Mouse (Mus musculus) brain, adult 2 months (tissue): ENCODE data around the gene Pcp4l1.
"Not testable (repeated sequence)": the region's sequence is repeated elsewhere in the genome, so short reads cannot be mapped to it uniquely, and the experiment has no call there.

Source experiments
- DNase-seq: peaks from one replicate; pipeline ENCODE4 v3.0.0; 2011; ENCODE audit warnings: low read depth, low spot score

The Pcp4l1 gene

DNA sequence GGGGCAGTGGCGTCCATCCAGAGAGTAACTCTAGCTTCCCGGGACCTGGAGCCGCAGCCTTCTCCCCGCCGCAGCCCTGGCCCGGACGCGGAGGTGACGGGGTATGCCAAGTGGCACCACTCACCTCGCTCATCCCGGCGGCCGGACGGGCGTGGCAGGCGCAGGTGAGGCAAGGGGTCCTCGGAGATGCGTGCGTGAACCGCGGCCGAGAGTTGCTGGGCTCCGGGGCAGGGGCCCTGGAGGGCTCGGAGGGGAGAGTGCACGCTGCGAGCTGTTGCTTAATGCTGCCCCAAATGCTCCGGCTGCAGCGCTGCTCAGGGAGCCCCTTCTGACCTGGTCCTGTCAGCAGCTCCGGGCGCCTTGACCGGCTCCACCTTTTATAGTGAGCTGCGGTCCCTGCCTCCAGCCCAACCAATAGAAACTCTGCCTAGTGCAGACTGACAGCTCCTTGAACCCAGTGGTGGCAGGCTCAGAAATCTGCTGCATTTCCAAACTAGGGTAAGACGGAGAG is at the start of gene Pcp4l1:
Gene Pcp4l1 (minus strand): TSS at position 382 of the 511 bp plus-strand sequence.
- DNase-seq: peak; percentile 91

DNA sequence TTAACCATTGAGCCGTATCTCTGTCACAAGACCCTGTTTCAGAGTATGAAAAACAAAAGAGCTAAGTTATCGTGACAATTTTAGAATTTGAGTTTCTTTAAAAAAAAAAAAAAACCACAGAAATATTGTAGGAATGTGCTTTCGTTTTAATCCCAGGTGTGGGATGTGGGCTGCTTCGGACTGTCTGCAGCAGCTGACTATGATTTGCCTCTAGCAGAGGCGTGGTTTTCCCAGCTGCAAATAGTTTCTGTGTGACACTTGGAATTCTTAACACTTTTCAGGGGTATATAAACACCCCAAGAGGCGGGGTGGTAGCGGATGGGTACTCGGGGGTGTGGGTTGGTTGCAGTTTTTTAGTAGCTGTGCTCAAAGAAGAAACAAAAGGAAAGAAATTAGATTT is 49.3 kb upstream of the Pcp4l1 start:
- DNase-seq: no peak

DNA sequence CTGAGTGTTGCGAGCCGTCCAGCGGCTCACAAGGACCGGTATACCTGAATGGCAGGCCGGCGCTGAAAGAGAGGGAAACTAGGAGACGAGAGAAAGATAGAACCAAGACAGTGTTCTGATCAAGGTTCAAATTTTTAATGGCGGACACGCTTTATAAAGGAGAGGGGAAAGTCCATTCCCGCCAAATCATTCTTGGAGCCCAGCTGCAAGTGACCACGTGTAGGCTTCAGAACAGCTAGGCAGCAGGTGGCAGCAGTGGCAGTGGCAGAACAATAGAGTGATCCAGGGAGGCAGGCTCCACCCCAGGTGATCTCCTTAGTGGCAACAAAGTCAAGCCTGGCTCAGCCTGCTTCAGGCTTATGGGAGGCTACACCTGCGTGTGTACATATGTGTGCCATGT is 45.9 kb upstream of the Pcp4l1 start:
- not testable (repeated sequence) for DNase-seq

DNA sequence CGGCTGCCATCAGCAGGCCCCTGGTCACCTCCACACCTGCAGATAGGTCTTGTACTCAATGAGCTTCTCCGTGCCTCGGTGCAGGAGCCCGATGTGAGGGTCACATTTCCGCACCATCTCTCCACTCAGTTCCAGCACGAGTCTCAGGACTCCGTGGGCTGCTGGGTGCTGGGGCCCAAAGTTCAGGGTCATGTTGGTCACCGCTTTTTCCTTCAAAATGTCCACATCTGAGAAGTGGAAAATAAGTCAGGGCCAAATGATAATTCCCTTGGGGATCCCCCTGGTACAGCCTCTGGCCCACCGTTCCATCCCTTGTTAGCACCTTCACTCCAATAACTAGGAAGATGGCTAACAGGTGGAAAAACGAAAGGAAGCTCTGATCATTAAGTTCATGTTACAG is 44.8 kb upstream of the Pcp4l1 start:
- no peak for DNase-seq

DNA sequence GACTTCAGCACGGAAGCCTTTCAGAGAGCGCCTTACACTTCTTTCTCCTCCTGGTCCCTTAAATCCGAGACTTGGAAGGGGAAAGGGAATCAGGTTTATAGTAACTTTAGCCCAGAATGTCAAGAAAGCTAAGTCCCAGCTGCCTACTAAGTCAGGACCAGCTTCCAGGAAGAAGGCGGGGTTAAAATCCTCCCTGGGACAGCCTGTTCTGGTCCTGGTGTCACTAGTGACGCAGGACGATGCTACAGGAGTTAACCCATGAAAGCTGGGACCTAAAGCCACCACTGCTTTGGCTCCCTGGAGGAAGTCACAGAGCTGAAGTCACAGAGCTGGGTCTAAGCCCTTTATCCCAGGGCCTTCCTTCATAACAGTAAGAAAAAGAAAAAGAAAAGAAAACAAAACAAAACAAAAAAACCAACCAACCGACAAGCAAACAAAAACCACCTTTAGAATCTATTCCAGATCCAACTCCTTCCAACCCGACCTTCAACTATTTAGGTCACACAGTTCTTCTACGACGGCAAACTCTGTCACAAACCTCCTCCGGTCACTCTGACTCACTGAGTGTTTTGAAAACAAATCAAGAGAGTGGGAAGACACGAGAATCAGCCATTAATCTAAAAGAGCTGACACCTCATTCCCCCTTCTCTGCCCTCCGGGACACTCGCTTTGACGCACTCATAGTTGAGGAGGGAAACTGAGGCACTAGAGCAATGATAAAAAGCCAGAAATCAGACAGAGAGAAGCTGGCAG is 44.1 kb upstream of the Pcp4l1 start:
- DNase-seq: no peak

DNA sequence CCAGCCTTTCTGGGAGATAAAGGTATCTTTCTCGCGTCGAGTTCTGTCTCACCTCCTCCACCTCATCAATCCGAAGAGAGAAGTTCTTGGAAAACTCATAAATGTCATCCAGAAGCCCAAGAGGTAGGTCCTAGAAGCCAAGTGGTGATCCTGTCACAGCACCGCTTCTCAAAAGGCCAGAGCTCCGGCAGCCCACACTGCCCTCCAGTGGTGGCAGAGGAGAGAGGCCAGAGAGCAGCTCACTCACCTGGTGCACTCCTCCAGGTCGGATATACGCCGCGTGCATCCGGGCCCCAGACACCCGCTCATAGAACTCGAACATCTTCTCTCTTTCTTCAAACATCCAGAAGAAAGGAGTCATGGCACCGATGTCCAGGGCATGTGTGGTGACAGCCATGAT is 42.4 kb upstream of the Pcp4l1 start:
- DNase-seq: peak; percentile 62

DNA sequence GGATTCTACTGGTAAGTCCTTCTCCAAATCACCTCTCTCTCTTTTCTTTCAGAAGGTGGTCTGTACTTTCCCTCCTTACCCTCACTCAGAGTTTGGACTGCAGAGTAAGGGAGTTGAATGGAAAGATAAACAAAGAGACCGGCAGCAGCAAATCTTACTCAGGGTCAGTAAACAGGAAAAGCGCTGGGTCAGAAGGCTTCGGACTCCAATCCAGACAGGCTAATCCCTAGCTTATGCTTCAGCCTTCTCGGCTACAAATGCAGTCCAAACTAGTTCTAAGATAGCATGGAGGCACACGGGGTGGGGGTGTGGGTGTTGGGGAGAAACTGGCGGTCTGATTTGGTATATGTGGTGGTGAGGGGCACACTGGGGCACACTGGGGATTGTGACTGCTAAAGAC is 41.4 kb upstream of the Pcp4l1 start:
- no peak for DNase-seq

DNA sequence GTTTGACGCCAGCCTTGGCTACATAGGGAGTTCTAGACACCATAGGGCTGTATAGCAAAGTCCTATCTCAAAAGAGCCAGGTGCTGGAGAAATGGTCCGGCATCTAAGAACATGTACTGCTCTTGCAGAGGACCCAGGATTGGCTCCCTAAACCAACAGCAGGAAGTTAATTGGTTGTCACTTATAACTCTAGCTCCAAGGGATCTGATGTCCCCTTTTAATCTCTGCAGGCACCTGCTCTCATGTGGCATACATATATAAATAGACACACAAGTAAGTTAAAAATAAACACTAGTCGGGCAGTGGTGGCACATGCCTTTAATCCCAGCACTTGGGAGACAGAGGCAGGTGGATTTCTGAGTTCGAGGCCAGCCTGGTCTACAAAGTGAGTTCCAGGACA is 39.7 kb upstream of the Pcp4l1 start:
- no peak for DNase-seq

DNA sequence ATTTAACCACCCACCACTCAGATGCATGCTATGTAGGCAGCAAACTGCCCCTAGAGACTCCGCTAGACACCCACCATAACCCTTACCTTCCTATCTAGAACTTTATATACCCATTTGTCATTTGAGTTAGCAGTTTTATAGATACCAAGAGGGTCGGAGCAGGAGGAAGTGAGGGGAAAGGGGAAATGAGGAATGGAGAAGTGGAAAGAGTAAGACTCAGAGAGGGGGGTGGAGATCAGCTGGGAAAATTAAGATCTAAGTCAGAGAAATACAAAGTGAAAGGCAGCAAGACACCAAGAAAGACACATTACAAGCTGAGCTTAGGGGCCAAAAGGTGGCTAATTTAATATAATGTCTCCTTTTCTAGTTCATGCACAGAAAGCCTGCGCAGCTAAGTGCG is 38.5 kb upstream of the Pcp4l1 start:
- no peak for DNase-seq

DNA sequence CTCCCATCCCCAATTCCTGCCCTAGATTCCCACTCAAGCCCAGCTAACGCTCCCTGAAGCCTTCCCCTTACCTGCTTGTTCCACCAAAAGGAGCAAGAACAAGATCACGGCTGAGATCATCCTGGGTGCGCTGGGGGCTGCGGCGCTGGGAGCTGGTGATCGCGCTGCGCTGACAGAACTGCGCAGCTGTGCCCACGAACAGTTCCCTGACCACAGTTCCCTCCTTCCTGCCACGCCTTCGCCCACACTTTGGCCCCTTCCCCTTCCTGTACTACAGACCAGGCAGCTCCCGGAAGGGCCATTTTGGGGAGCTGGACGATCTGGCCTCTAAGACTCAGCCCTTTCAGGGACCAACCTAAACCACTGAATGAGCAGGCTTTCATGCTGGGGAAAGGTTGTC is 38.1 kb upstream of the Pcp4l1 start, which contains the start of gene Fcer1g:
Gene Fcer1g (minus strand): TSS at position 240 of the 400 bp plus-strand sequence.
- no peak for DNase-seq

DNA sequence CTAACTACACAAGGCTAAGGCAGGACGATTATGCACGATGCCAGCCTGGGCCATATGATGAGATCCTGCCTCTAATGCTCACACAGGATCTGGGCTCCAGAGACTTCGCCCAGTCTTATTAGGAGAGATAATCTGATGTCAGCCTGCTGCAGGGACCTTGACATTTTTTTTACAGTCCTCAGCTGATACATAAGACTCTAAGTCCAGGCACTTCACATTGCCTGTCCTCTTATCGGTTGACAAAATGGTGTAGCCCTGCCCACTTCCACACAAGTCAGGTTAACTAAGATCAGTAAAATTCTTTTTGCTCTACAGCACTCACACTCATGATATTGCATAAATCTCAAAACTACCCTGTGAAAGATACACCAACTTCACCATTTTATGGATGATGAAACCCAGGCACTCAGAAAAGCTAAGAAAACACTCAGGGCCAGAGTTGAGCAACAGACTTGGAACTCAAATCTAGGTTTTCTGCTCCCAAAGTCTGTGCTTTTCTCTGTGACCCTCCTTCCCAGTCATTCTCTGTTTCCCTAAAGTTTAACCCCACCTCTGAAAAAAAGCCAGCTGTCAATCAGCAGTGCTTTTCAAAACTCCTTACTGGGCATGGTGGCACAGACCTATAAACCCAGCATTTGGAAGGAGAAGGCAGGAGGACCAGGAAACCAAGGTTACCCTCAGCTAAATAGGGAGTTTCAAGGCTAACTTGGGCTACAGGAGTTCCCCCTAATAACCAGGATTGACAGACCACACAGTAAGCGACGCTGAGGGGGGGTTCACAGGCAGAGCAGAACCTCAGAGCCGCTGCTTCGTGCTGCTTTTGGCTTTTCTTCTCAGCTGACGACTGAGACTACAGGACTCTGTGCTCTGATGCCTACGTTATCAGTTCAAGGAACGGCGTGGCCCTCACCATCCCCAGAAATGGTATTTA is 37.0 kb upstream of the Pcp4l1 start:
- no peak for DNase-seq

DNA sequence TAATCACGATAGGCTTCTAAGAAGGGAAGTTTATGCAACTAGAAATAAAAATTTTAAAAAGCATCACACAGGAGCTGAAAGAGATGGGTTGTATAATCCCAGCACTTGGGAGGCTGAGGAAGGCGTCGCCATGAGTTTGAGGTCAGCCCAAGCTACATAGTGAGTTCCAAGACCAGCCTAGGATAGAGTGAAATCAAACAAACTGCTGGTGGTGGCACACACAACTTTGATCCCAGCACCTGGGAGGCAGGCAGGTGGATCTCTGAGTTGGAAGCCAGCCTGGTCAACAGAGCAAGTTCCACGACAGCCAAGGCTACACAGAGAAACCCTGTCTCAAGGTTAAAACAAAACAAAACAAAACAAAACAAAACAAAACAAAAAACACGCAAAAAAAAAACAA is 36.3 kb upstream of the Pcp4l1 start:
- DNase-seq: no peak

DNA sequence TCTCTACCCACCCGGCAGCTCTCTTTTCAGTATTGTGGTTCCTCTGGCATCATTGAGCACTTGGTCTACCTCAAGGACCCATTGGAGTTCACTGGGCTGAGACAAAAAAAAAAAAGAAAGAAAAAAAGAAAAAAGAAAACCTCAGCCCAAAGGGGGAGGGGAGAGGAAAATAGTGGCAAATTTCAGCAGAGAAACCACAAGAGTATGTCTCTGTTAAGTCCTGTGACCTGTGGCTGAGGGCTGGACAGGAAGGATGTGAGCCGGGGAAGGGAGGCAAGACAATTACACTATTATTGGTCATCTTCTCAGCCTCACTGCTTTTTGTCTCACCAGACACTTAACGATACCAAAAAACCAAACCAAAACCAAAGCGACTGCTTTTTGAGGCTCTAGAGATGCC is 35.8 kb upstream of the Pcp4l1 start:
- DNase-seq: no peak

DNA sequence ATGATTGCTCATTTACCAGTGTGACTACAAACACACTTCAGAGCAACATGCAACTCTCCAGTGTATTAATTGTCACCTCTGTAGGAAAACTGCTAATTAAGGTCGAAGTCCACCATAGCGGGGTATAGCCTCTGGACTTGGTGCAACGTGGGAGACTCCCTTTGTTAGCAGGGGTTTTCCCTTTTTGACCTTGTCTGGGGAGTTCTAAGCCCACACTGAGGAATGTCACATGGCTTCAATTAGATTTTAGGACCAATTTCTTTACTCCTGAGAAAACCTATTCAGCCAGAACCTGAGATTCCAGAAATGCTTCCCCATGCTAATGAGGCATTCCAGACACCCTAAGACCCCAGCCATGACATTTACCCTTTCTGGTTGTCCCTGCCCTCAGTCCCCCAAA is 34.1 kb upstream of the Pcp4l1 start:
- DNase-seq: no peak

DNA sequence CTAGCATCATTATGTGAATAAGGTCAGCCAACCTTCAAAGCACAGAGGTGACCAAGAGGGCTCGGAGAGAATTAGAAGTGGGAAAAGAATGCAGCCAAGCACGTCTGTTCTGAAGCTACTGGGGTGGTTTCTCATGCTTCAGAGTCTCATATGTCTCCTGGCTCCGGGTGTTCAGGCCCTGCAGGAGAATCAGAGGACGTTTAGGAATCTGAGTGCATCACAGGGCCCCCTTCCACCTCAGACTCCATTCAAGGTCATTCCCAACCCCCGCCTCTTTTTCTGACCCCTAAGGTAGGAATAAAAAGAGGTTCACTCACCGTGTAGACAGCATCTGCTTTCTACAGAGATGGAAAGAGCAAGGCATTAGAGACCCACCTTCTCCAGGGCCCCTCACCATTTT is 33.7 kb upstream of the Pcp4l1 start:
- DNase-seq: no peak

DNA sequence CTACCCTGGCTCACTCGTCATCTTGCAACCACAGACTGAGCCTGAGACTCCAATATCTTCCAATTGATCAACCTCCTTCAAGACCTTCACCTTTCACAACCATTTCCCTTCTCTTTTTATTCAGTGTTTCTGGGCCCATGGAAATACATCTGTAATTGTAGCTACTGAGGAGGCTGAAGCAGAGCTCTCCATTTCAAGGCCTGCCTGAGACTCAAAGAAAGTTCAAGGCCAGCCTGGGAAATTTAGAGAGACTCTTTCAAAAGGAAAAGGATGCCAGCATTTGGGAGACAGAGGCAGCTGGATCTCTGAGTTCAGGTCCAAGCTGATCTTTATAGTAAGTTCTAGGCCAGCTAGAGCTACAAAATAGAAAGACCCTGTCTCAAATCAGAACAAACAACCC is 31.8 kb upstream of the Pcp4l1 start:
- DNase-seq: no peak

DNA sequence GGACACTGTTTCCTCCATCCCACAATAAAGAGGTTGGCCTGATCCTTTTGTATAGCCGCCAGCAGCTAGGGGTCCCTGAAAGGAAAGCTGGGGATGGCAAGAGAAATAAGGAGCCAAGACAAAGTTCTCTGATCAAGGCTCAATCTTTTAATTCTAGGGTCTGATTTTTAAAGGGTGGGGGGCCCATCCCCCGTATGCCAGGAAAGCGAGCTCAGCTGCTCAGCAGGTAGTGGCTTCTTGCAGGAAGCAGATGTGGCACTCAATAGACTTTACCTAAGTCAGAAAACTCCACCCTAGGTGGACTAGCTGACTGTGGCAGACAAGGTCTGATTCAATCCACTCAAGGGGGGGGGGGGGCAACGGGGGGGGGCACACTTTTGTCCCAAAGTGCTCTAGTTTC is 30.7 kb upstream of the Pcp4l1 start:
- no peak for DNase-seq

DNA sequence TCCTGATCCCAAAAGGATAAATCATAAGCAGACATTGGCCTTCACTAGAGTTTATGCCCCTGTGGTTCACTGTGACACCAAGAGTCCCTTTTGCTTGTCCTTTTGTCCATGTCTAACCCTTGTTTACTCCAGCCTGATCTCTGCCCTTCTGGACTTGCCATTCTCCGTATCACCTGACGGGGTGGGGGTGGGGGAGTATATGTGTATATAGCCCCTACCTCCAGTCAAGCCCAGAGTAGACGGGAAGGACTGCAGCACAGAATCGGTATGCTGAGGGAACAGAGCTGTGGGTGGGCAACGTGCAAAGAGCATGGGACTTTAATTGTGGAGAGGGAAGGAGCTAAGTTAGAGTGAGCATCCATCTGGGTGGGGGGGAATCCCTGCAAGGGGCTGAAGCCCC is 28.8 kb upstream of the Pcp4l1 start, which contains the start of gene Apoa2:
Gene Apoa2 (plus strand): TSS at position 198 of the 400 bp plus-strand sequence.
- no peak for DNase-seq

DNA sequence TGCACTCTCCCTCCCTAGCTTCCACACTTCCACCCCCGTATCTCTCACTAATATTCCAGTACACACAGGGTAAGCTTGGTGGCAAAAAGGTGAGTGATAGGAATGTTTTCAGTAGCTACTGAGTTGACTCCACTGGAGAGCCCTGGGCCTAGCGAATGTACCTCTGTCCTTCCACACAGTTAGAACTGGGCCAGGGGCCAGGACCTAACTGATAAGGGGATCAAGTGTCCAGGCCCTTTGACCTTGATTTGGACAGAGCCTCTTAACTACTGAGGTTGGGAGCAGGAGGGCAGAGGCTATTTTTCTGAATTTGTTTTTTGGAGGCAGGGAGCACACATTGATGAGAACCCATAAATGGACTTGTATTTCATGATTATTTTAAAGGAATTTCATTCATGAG is 27.7 kb upstream of the Pcp4l1 start:
- no peak for DNase-seq

DNA sequence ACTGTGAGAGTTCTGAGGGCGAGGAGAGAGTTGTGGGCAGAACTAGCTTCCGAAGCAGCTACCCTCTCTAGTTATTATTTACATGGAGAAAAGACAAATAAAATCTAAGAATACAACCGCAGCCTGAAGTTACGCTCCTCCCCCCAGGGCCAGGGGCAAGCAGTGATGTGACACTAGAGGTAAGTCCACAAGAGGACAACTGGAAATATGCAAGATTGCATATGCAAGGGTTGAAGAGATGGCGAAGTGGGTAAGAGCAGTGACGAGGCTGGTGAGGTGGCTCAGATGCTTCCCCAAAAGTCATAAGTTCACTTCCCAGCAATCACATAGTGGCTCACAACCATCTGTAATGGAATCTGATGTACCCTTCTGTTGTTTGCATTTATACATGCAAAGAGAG is 27.1 kb upstream of the Pcp4l1 start:
- no peak for DNase-seq

DNA sequence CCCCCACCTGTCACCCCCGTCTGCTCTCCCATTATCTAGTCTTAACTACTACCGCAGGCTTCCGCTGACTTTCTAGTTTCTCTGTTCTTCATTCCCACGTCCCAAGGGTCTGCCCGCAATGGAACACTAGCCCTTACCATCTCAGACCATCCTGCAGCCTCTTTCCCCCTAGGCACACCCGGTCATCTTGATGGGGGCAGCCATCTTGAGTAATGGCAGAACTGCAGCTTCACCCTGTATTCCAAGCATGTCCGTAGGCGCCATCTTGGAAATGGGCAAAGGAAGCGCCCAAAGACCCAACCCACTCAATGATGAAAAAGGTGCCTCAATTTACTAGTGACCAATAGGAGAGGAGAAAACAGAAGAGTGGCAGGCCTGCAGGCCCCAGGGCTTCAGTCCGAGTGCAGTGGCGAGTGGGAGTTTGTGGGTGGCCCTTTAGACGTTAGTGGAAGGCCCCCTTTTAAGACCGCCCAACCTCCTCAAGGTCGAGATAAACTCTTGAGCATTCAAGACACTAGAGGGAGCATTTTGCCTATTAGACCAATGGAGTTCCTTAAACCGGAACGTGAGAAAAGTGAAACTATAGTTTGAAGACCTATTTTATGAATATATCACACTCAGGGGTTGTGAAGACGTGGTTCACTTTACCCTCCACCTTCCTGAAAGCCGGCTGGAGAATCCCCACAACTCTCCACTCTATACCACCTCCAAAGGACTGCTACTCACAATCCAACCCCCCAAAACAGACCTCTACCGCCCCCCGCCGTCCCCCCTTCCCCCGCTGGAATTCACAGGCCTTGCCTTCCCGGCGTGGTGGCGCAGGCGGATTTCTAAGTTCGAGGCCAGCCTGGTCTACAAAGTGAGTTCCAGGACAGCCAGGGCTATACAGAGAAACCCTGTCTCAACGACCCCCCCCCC is 26.4 kb upstream of the Pcp4l1 start, which contains the start of gene Tomm40l:
Gene Tomm40l (minus strand): TSS at position 277 of the 918 bp plus-strand sequence.
- peak; percentile 100 for DNase-seq
